Mouse (Mus musculus): ENCODE data around the gene Rnf113a2. TPM values are rescaled to one million over a fixed set of nuclear protein-coding genes. Genes with fewer than 3 reads are reported as not detected.

The Rnf113a2 gene
- total and polyA plus RNA-seq, 3 experiments, result 47.9 to 73.5 (median 59.1) TPM

GRCm38 (mm10) chr12:84450718-84451646 is 34.0 kb downstream of the Rnf113a2 start, which contains the start of the genes Aldh6a1 and Lin52:
Gene Aldh6a1, minus strand, starts transcription at chr12:84451004.
Gene Lin52, plus strand, starts transcription at chr12:84451422.
- Histone ChIP-seq H3K27me3 (ENCODE audit: insufficient read depth, low read length) (peaks cover 9% of the 10 kb centered on the region), H3K9me3 (replicated peaks) (no peaks in the 10 kb centered on the region), H3K4me1 (ENCODE audit: insufficient read depth, low read depth, low read length) (peaks cover 38% of the 10 kb centered on the region), H3K4me3 (ENCODE audit: low read depth, low read length) (peak within 1 kb of the TSS; percentile 79), H3K36me3 (replicated peaks) (peaks cover 24% of the 10 kb centered on the region)
- ATAC-seq (ENCODE audit: extremely low read depth, insufficient number of reproducible peaks, low FRiP score, poor library complexity, severe bottlenecking) (peak; percentile 92), DNase-seq (ENCODE audit: low spot score) (peak; percentile 98)
- TF ChIP-seq GATA2 (IDR thresholded peaks at IDR 0.05; ENCODE audit: borderline replicate concordance, low read depth, low read length) (no peak), GATA1 (IDR thresholded peaks at IDR 0.05; ENCODE audit: borderline replicate concordance, low read length) (no peak), POLR2AphosphoS5 (IDR thresholded peaks at IDR 0.05; ENCODE audit: insufficient replicate concordance, low read depth, low read length) (no peak), TAL1 (conservative IDR thresholded peaks at IDR 0.05; ENCODE audit: low read depth, low read length) (no peak), CTCF (IDR thresholded peaks at IDR 0.05; ENCODE audit: low read depth, low read length) (no peak)

GRCm38 (mm10) chr12:84451801-84452200 is 34.8 kb downstream of the Rnf113a2 start:
- Histone ChIP-seq H3K9me3 (replicated peaks) (no peaks in the 10 kb centered on the region), H3K4me1 (ENCODE audit: insufficient read depth, low read depth, low read length) (peaks cover 36% of the 10 kb centered on the region), H3K27me3 (ENCODE audit: insufficient read depth, low read length) (0 out of 2 replicates have a peak, but pooled peaks cover 3% of the 10 kb centered on the region), H3K4me3 (ENCODE audit: low read depth, low read length) (peak overlapping the region; percentile 79), H3K36me3 (replicated peaks) (peaks cover 28% of the 10 kb centered on the region)
- TF ChIP-seq GATA2 (IDR thresholded peaks at IDR 0.05; ENCODE audit: borderline replicate concordance, low read depth, low read length), result no peak
- TF ChIP-seq CTCF (IDR thresholded peaks at IDR 0.05; ENCODE audit: low read depth, low read length), result no peak
- ATAC-seq (ENCODE audit: extremely low read depth, insufficient number of reproducible peaks, low FRiP score, poor library complexity, severe bottlenecking) (no peak), DNase-seq (ENCODE audit: low spot score) (peak; percentile 3)

DNA sequence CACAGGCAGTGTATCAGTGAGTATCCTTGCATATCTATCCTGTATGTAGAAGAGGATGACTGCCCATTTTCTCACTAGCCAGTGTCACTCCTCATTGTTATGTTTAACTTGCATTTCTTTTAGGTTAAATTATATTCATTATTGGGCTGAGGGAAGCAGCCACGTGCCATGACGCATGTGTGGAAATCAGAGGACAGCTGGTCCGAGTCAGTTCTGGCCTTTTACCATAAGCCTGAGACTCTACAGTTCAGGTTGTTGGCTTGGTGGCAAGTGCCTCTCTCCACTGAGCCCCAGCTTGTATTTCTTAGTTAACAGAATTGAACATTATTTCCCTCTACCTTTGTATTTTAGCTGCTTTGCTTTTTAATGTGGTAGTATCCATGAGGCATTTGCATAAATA is 39.9 kb downstream of the Rnf113a2 start:
- no peak for TF ChIP-seq GATA2 (IDR thresholded peaks at IDR 0.05; ENCODE audit: borderline replicate concordance, low read depth, low read length)
- TF ChIP-seq POLR2AphosphoS5 (IDR thresholded peaks at IDR 0.05; ENCODE audit: insufficient replicate concordance, low read depth, low read length), result no peak
- no peak for TF ChIP-seq GATA1 (IDR thresholded peaks at IDR 0.05; ENCODE audit: borderline replicate concordance, low read length)
- TF ChIP-seq TAL1 (conservative IDR thresholded peaks at IDR 0.05; ENCODE audit: low read depth, low read length), result no peak
- no peak for TF ChIP-seq CTCF (IDR thresholded peaks at IDR 0.05; ENCODE audit: low read depth, low read length)
- H3K4me3 ChIP-seq (ENCODE audit: low read depth, low read length), result no peak overlapping the region
- no peak for DNase-seq (ENCODE audit: low spot score)
- no peaks in the 10 kb centered on the region for H3K27me3 ChIP-seq (ENCODE audit: insufficient read depth, low read length)
- peaks cover 24% of the 10 kb centered on the region for H3K4me1 ChIP-seq (ENCODE audit: insufficient read depth, low read depth, low read length)
- peaks cover 73% of the 10 kb centered on the region for H3K36me3 ChIP-seq (replicated peaks)
- H3K9me3 ChIP-seq (replicated peaks), result 0 out of 2 replicates have a peak, but pooled peaks cover 2% of the 10 kb centered on the region
- no peak for ATAC-seq (ENCODE audit: extremely low read depth, insufficient number of reproducible peaks, low FRiP score, poor library complexity, severe bottlenecking)

DNA sequence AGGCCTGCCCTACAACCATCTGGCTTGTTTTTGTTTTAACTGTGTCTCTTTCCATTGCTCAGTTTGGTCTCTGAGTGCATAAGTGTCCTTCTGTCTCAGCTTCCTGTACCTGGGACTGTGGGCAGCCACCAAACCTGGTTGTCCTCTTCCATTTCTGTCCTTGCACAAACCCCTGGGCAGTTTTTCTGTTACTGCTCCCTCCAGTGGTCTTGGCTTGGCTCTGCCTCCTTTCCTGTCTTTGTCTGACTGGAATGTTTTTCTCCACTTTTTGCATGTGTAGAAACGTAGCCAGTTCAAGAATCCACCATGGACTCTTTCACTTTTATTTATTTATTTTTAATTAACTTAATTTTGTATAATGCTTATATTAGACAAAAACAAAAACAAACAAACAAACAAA is 42.8 kb downstream of the Rnf113a2 start:
- ATAC-seq (ENCODE audit: extremely low read depth, insufficient number of reproducible peaks, low FRiP score, poor library complexity, severe bottlenecking) (no peak), DNase-seq (ENCODE audit: low spot score) (no peak)
- TF ChIP-seq GATA2 (IDR thresholded peaks at IDR 0.05; ENCODE audit: borderline replicate concordance, low read depth, low read length), result no peak
- no peak for TF ChIP-seq POLR2AphosphoS5 (IDR thresholded peaks at IDR 0.05; ENCODE audit: insufficient replicate concordance, low read depth, low read length)
- H3K4me3 ChIP-seq (ENCODE audit: low read depth, low read length), result no peak overlapping the region
- H3K4me1 ChIP-seq (ENCODE audit: insufficient read depth, low read depth, low read length), result 0 out of 2 replicates have a peak, but pooled peaks cover under 1% of the 10 kb centered on the region
- no peaks in the 10 kb centered on the region for H3K27me3 ChIP-seq (ENCODE audit: insufficient read depth, low read length)
- H3K9me3 ChIP-seq (replicated peaks), result 0 out of 2 replicates have a peak, but pooled peaks cover 2% of the 10 kb centered on the region
- H3K36me3 ChIP-seq (replicated peaks), result peaks cover 84% of the 10 kb centered on the region

- Histone ChIP-seq H3K9me3 (replicated peaks) (0 out of 2 replicates have a peak, but pooled peaks cover 2% of the 10 kb centered on the region), H3K4me3 (ENCODE audit: low read depth, low read length) (no peak overlapping the region), H3K27me3 (ENCODE audit: insufficient read depth, low read length) (no peaks in the 10 kb centered on the region), H3K4me1 (ENCODE audit: insufficient read depth, low read depth, low read length) (no peaks in the 10 kb centered on the region), H3K36me3 (replicated peaks) (peaks cover 82% of the 10 kb centered on the region)
- DNase-seq (ENCODE audit: low spot score), result no peak
- ATAC-seq (ENCODE audit: extremely low read depth, insufficient number of reproducible peaks, low FRiP score, poor library complexity, severe bottlenecking), result no peak
- no peak for TF ChIP-seq POLR2AphosphoS5 (IDR thresholded peaks at IDR 0.05; ENCODE audit: insufficient replicate concordance, low read depth, low read length)
- TF ChIP-seq CTCF (IDR thresholded peaks at IDR 0.05; ENCODE audit: low read depth, low read length), result no peak
- no peak for TF ChIP-seq TAL1 (conservative IDR thresholded peaks at IDR 0.05; ENCODE audit: low read depth, low read length)
- no peak for TF ChIP-seq GATA2 (IDR thresholded peaks at IDR 0.05; ENCODE audit: borderline replicate concordance, low read depth, low read length)
- no peak for TF ChIP-seq GATA1 (IDR thresholded peaks at IDR 0.05; ENCODE audit: borderline replicate concordance, low read length)
Measured at GRCm38 (mm10) chr12:84461416-84461815, 44.4 kb downstream of the Rnf113a2 start.

GRCm38 (mm10) chr12:84462856-84463255 is 45.9 kb downstream of the Rnf113a2 start:
- H3K4me1 ChIP-seq (ENCODE audit: insufficient read depth, low read depth, low read length), result no peaks in the 10 kb centered on the region

More at GRCm38 (mm10) chr12:84462856-84463255, 45.9 kb downstream of the Rnf113a2 start:
- ATAC-seq (ENCODE audit: extremely low read depth, insufficient number of reproducible peaks, low FRiP score, poor library complexity, severe bottlenecking), result no peak
- 0 out of 2 replicates have a peak, but pooled peaks cover 2% of the 10 kb centered on the region for H3K9me3 ChIP-seq (replicated peaks)
- no peaks in the 10 kb centered on the region for H3K27me3 ChIP-seq (ENCODE audit: insufficient read depth, low read length)
- DNase-seq (ENCODE audit: low spot score), result no peak
- H3K36me3 ChIP-seq (replicated peaks), result peaks cover 79% of the 10 kb centered on the region
- H3K4me3 ChIP-seq (ENCODE audit: low read depth, low read length), result no peak overlapping the region
- TF ChIP-seq GATA2 (IDR thresholded peaks at IDR 0.05; ENCODE audit: borderline replicate concordance, low read depth, low read length) (no peak), TAL1 (conservative IDR thresholded peaks at IDR 0.05; ENCODE audit: low read depth, low read length) (no peak), POLR2AphosphoS5 (IDR thresholded peaks at IDR 0.05; ENCODE audit: insufficient replicate concordance, low read depth, low read length) (no peak), GATA1 (IDR thresholded peaks at IDR 0.05; ENCODE audit: borderline replicate concordance, low read length) (no peak), CTCF (IDR thresholded peaks at IDR 0.05; ENCODE audit: low read depth, low read length) (no peak)

Other genes starting within 250 kb of the Rnf113a2 start
- gene Elmsan1, start 198.3 kb upstream of the Rnf113a2 start, total RNA-seq (2014; fragmentation: Nextera tagmentation), result 66.7 and 72.7 TPM in 2 replicates
- 21.0 and 21.4 TPM in 2 replicates for gene Elmsan1, start 198.3 kb upstream of the Rnf113a2 start, total RNA-seq (2017)
- 125 and 140 TPM in 2 replicates for gene Elmsan1, start 198.3 kb upstream of the Rnf113a2 start, polyA plus RNA-seq (2012)
- gene Ptgr2, start 132.0 kb upstream of the Rnf113a2 start, total RNA-seq (2014; fragmentation: Nextera tagmentation), result 59.6 and 71.3 TPM in 2 replicates
- gene Ptgr2, start 132.0 kb upstream of the Rnf113a2 start, total RNA-seq (2017), result 152 and 184 TPM in 2 replicates
- 5.5 and 10.1 TPM in 2 replicates for gene Ptgr2, start 132.0 kb upstream of the Rnf113a2 start, polyA plus RNA-seq (2012)
- 99.2 and 113 TPM in 2 replicates for gene Zfp410, start 100.3 kb upstream of the Rnf113a2 start, total RNA-seq (2014; fragmentation: Nextera tagmentation)
- gene Zfp410, start 100.3 kb upstream of the Rnf113a2 start, total RNA-seq (2017), result 115 and 118 TPM in 2 replicates
- 2.9 and 4.0 TPM in 2 replicates for gene Zfp410, start 100.3 kb upstream of the Rnf113a2 start, polyA plus RNA-seq (2012)
- gene Coq6, start 55.5 kb upstream of the Rnf113a2 start, total RNA-seq (2014; fragmentation: Nextera tagmentation), result 27.5 and 41.3 TPM in 2 replicates
- gene Coq6, start 55.5 kb upstream of the Rnf113a2 start, total RNA-seq (2017), result 20.7 and 29.2 TPM in 2 replicates
- gene Coq6, start 55.5 kb upstream of the Rnf113a2 start, polyA plus RNA-seq (2012), result 12.7 and 20.7 TPM in 2 replicates
- gene Fam161b, start 55.4 kb upstream of the Rnf113a2 start, total RNA-seq (2014; fragmentation: Nextera tagmentation), result 2.9 and 3.3 TPM in 2 replicates
- 3.5 and 4.3 TPM in 2 replicates for gene Fam161b, start 55.4 kb upstream of the Rnf113a2 start, total RNA-seq (2017)
- 0.25 and 0.44 TPM in 2 replicates for gene Fam161b, start 55.4 kb upstream of the Rnf113a2 start, polyA plus RNA-seq (2012)
- gene Entpd5, start 8.2 kb upstream of the Rnf113a2 start, total RNA-seq (2014; fragmentation: Nextera tagmentation), result 15.7 and 20.9 TPM in 2 replicates
- gene Entpd5, start 8.2 kb upstream of the Rnf113a2 start, total RNA-seq (2017), result 14.4 and 16.0 TPM in 2 replicates
- 1.6 and 3.7 TPM in 2 replicates for gene Entpd5, start 8.2 kb upstream of the Rnf113a2 start, polyA plus RNA-seq (2012)
- gene Bbof1, start 8.1 kb upstream of the Rnf113a2 start, total RNA-seq (2014; fragmentation: Nextera tagmentation), result 4.1 and 5.5 TPM in 2 replicates
- gene Bbof1, start 8.1 kb upstream of the Rnf113a2 start, total RNA-seq (2017), result 4.4 and 6.0 TPM in 2 replicates
- 2.2 and 2.7 TPM in 2 replicates for gene Bbof1, start 8.1 kb upstream of the Rnf113a2 start, polyA plus RNA-seq (2012)
- 39.6 and 41.2 TPM in 2 replicates for gene Aldh6a1, start 33.8 kb downstream of the Rnf113a2 start, total RNA-seq (2014; fragmentation: Nextera tagmentation)
- 14.7 and 16.1 TPM in 2 replicates for gene Aldh6a1, start 33.8 kb downstream of the Rnf113a2 start, total RNA-seq (2017)
- gene Aldh6a1, start 33.8 kb downstream of the Rnf113a2 start, polyA plus RNA-seq (2012), result 3.5 and 4.6 TPM in 2 replicates
- gene Lin52, start 34.2 kb downstream of the Rnf113a2 start, total RNA-seq (2014; fragmentation: Nextera tagmentation), result 21.6 and 25.2 TPM in 2 replicates
- gene Lin52, start 34.2 kb downstream of the Rnf113a2 start, total RNA-seq (2017), result 30.9 and 38.5 TPM in 2 replicates
- 0.67 and 1.0 TPM in 2 replicates for gene Lin52, start 34.2 kb downstream of the Rnf113a2 start, polyA plus RNA-seq (2012)
- not detected in 2 replicates for gene Vsx2, start 152.6 kb downstream of the Rnf113a2 start, total RNA-seq (2014; fragmentation: Nextera tagmentation)
- 0.05 and 0.06 TPM in 2 replicates for gene Vsx2, start 152.6 kb downstream of the Rnf113a2 start, total RNA-seq (2017)
- not detected in 2 replicates for gene Vsx2, start 152.6 kb downstream of the Rnf113a2 start, polyA plus RNA-seq (2012)
- gene Abcd4, start 200.2 kb downstream of the Rnf113a2 start, total RNA-seq (2014; fragmentation: Nextera tagmentation), result 11.9 and 31.2 TPM in 2 replicates
- gene Abcd4, start 200.2 kb downstream of the Rnf113a2 start, total RNA-seq (2017), result 8.7 TPM in 2 replicates
- 2.9 and 5.3 TPM in 2 replicates for gene Abcd4, start 200.2 kb downstream of the Rnf113a2 start, polyA plus RNA-seq (2012)
- gene Vrtn, start 223.8 kb downstream of the Rnf113a2 start, total RNA-seq (2014; fragmentation: Nextera tagmentation), result not detected in 2 replicates
- 0.05 TPM in 1 of 2 replicates, not detected in the other for gene Vrtn, start 223.8 kb downstream of the Rnf113a2 start, total RNA-seq (2017)
- not detected in 2 replicates for gene Vrtn, start 223.8 kb downstream of the Rnf113a2 start, polyA plus RNA-seq (2012)